Mouse (Mus musculus) stomach, embryonic 14.5 days (tissue): ENCODE measurements around the gene Ankrd54. TPM values are rescaled to one million over a fixed set of nuclear protein-coding genes. Genes with fewer than 3 reads are reported as not detected.
A peak's percentile ranks its signal among the peaks of the same experiment; 100 is the strongest.

Experiments used
- ATAC-seq: fragments of 200-750 bp; cut with Nextera tagmentation; 2 replicates; pipeline ENCODE4 v1.8.0; 2017; ENCODE audit warnings: low read depth, moderate TSS enrichment; ENCODE audit not compliant: insufficient number of reproducible peaks, insufficient read depth, low FRiP score
- H3K27ac ChIP-seq: fragments of 300-500 bp; sonication (generic); 2 replicates; pipeline ENCODE4 v1.5.1; 2014; ENCODE audit warnings: mild to moderate bottlenecking, low read length, moderate library complexity, mixed read lengths
- H3K27me3 ChIP-seq: fragments of 300-500 bp; sonication (generic); 2 replicates; pipeline ENCODE4 v1.6.1; 2014; ENCODE audit warnings: low read length, control low read depth, mixed read lengths; ENCODE audit not compliant: control insufficient read depth, insufficient read depth
- H3K36me3 ChIP-seq: fragments of 300-500 bp; sonication (generic); 2 replicates; pipeline ENCODE4 v1.6.1; 2014; ENCODE audit warnings: mild to moderate bottlenecking, control low read depth, low read length, moderate library complexity, mixed read lengths; ENCODE audit not compliant: control insufficient read depth, insufficient read depth
- H3K4me1 ChIP-seq: fragments of 300-500 bp; sonication (generic); 2 replicates; pipeline ENCODE4 v1.6.1; 2014; ENCODE audit warnings: low read length, control low read depth, mixed read lengths; ENCODE audit not compliant: control insufficient read depth, insufficient read depth
- H3K4me2 ChIP-seq: fragments of 300-500 bp; sonication (generic); replicated peaks from 2 replicates; pipeline ENCODE4 v1.6.1; 2014; ENCODE audit warnings: low read depth, low read length, control low read depth
- H3K4me3 ChIP-seq: fragments of 300-500 bp; sonication (generic); 2 replicates; pipeline ENCODE4 v1.5.1; 2014; ENCODE audit warnings: low read depth, low read length, control low read depth
- H3K9ac ChIP-seq: fragments of 300-500 bp; sonication (generic); replicated peaks from 2 replicates; pipeline ENCODE4 v1.6.1; 2014; ENCODE audit warnings: low read depth, mild to moderate bottlenecking, control low read depth, low read length, moderate library complexity, mixed read lengths
- H3K9me3 ChIP-seq: fragments of 300-500 bp; sonication (generic); 2 replicates; pipeline ENCODE4 v1.6.1; 2016; ENCODE audit warnings: low read depth, low read length, control low read depth; ENCODE audit not compliant: control insufficient read depth
- WGBS: fragments of 180-500 bp; shearing (Covaris S2); extraction: QIAGEN DNeasy Blood & Tissue Kit; methylation state at CpG from one replicate; pipeline ENCODE4 v1.1.7; 2014; 5-methylcytosine and 5-hydroxymethylcytosine counted together
- polyA plus RNA-seq: library from polyadenylated mRNA; unstranded; fragments of >200 nt; fragmentation: Nextera tagmentation; extraction: Ambion mirVana; gene quantifications from 2 replicates; pipeline ENCODE4 v1.2.1, GENCODE M21; 2014

Ankrd54 gene
- polyA plus RNA-seq, 1 experiment from 2014 or later = 44.1 TPM

DNA sequence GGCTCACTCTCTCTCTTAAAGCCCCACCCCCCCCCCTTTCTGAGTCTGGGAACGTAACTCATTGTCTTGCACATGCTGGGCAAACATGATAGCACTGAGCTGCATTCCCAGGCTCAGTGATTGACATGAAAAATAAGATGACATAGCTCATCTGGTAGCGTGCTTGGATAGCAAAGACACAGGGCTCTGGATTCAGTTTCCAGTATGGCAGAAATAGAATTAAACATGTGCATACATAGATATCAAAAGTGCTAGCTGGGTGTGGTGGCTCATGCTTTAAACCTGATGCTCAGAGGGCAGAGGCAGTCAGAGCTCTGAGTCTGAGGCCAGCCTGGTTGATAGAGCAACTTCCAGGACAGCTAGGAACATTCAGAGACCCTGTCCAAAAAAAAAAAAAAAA lies 43.1 kb upstream of the Ankrd54 start:
- ATAC-seq = no peak
- Histone ChIP-seq H3K4me3 (no peak overlapping the region), H3K4me2 (no peak overlapping the region), H3K27ac (no peak overlapping the region), H3K4me1 (peaks cover 15% of the 10 kb centered on the region; the same call in 1 of the 2 replicates), H3K36me3 (no peaks in the 10 kb centered on the region; the same call in 1 of the 2 replicates), H3K9me3 (no peaks in the 10 kb centered on the region), H3K27me3 (no peaks in the 10 kb centered on the region), H3K9ac (no peak overlapping the region)
- WGBS = 46% methylated on average over 2 of the region's 2 CpGs

DNA sequence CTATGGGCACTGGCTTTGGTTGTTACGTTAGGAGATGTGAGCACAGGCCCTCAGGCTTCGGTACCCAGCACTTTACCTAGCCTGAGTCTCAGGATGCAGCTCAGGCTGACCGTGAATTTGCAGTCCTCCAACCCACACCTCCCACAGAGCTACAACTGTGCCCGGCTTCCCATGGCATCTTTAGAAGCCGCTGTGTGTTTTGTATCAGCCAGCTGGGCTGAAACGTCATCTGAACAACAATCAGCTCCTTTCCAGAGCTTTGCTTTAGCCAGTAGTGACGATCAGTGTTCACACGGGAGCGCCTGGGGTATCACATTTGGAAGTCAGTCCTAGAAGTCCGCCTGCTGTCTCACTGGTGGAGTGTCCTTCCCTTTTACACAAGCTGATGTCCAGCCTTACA lies 40.6 kb upstream of the Ankrd54 start:
- WGBS = 74% methylated on average over 10 of the region's 10 CpGs
- Histone ChIP-seq H3K9ac (no peak overlapping the region), H3K4me3 (no peak overlapping the region), H3K36me3 (no peaks in the 10 kb centered on the region), H3K27me3 (no peaks in the 10 kb centered on the region), H3K4me1 (peaks cover 10% of the 10 kb centered on the region; the same call in 1 of the 2 replicates), H3K4me2 (no peak overlapping the region), H3K9me3 (no peaks in the 10 kb centered on the region), H3K27ac (no peak overlapping the region)
- no peak for ATAC-seq

DNA sequence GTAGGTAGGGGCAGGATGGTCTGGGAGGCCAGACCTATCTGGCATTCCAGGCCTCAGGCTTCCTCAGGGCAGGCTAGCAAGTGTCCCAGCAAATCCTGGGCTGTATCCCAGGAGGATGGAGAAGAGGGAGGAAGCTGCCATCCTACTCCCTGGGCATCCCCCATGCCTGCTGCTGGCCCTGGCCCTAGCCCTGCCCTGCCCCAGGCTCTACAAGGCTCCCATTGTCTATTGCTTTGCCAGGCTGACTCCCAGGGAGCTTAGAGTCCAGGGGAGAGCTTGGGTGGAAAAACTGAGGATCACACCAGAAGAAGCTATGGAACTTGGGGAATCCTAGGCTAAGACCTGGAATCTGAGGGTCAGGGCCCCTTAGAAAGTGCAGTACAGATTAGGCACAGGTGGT lies 38.8 kb upstream of the Ankrd54 start:
- Histone ChIP-seq H3K4me2 (no peak overlapping the region), H3K27me3 (no peaks in the 10 kb centered on the region), H3K4me1 (peaks cover 17% of the 10 kb centered on the region), H3K27ac (no peak overlapping the region), H3K4me3 (no peak overlapping the region), H3K9ac (0 out of 2 replicates have a peak overlapping the region, but pooled peaks have one; percentile 10), H3K36me3 (no peaks in the 10 kb centered on the region), H3K9me3 (no peaks in the 10 kb centered on the region)
- ATAC-seq = no peak

DNA sequence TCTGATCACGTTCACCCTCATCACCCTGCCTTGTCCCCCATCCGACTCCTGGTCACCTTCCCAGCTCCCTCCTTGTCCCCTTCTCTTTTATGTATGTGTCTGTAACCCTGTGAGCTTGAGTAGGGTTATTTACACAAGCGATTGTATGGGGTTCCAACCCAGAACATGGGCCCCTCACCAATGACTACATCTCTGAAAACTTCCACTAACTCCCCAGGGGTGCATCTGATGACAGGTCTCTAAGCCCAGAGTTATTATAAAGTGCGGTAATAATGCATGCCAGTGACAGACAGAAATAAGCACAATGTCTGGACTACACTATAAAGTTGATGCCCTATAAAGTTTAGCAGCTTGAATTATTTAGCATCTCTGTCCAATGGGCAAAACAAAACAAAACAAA lies 37.7 kb upstream of the Ankrd54 start:
- Histone ChIP-seq H3K4me2 (no peak overlapping the region), H3K27me3 (no peaks in the 10 kb centered on the region), H3K4me1 (peaks cover 17% of the 10 kb centered on the region), H3K9ac (no peak overlapping the region), H3K27ac (no peak overlapping the region), H3K9me3 (no peaks in the 10 kb centered on the region), H3K36me3 (peaks cover 8% of the 10 kb centered on the region), H3K4me3 (no peak overlapping the region)
- ATAC-seq = no peak
- WGBS = 65% methylated on average over 4 of the region's 4 CpGs

DNA sequence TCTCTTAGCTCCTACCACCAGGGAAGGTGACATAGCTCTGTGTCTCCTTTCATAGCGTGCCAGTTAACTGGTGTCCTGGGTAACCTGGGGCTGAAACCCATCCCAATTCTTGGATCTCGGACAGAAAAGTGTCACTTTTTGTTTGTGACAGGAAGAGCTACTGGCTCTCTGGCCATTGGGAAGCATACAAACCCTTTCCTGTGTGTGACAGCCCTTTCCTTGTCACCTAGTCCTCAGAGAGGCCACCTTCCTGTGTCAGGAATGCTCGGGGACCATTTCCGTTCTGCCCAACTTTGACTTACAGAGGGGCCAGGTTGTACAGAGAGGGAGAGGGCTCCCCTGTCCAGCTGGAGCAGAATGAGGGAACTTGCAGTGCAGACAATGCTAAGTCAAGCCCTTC lies 36.8 kb upstream of the Ankrd54 start:
- H3K36me3 ChIP-seq = peaks cover 10% of the 10 kb centered on the region
- H3K4me1 ChIP-seq = peaks cover 17% of the 10 kb centered on the region
- ATAC-seq = no peak
- WGBS = 68% methylated on average over 4 of the region's 4 CpGs
- H3K4me2 ChIP-seq = no peak overlapping the region
- no peaks in the 10 kb centered on the region for H3K27me3 ChIP-seq
- no peak overlapping the region for H3K9ac ChIP-seq
- H3K9me3 ChIP-seq = no peaks in the 10 kb centered on the region
- no peak overlapping the region; the same call in 1 of the 2 replicates for H3K27ac ChIP-seq
- H3K4me3 ChIP-seq = no peak overlapping the region

DNA sequence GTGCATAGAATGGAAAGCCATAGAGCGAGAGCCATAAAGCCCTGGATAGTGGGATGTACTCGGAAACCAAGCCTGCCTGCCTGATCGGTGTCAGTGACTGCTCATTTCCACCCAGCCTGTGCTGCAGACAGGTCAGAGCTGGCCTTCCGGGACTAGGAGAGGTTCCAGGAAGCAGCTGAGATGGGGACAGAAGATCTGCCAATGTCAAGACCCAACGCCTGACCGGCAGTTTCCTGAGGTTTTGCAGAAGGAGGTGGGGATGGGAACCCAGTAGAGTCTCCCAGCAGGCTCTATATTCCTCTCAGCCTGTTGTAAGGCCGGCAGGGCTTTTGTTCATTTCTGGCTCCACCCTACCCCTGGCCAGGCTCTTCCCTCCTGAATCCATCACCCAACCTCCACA lies 36.2 kb upstream of the Ankrd54 start:
- Histone ChIP-seq H3K9me3 (no peaks in the 10 kb centered on the region), H3K4me1 (peaks cover 17% of the 10 kb centered on the region), H3K4me2 (no peak overlapping the region), H3K9ac (no peak overlapping the region), H3K4me3 (no peak overlapping the region), H3K36me3 (peaks cover 16% of the 10 kb centered on the region), H3K27ac (peak overlapping the region; percentile 84; the same call in 1 of the 2 replicates), H3K27me3 (no peaks in the 10 kb centered on the region)
- 59% methylated on average over 7 of the region's 7 CpGs for WGBS
- no peak for ATAC-seq

DNA sequence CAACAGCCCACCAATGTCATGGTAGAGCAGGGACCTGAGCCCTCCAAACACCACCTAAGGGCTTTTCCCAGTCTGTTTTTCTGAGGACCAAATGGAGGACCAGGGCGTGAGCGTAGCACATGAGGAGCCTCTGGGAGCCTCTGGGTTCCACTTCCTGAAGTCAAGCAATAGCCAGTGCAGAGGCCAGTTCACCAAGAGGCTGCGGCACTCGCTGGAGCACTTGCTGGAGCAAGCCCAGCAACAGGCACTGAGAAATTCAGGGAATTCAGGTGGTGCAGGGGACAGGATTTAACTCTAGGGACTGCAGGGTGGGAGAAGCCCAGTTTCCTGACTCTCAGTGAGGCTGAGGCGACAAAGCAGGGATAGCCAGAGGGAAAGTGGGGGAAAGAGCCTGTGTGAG lies 35.5 kb upstream of the Ankrd54 start:
- H3K4me1 ChIP-seq = peaks cover 17% of the 10 kb centered on the region
- 51% methylated on average over 5 of the region's 5 CpGs for WGBS
- H3K27me3 ChIP-seq = no peaks in the 10 kb centered on the region
- no peak for ATAC-seq
- H3K4me2 ChIP-seq = no peak overlapping the region
- H3K9ac ChIP-seq = no peak overlapping the region
- H3K36me3 ChIP-seq = peaks cover 22% of the 10 kb centered on the region
- no peak overlapping the region for H3K4me3 ChIP-seq
- peak overlapping the region; percentile 84 for H3K27ac ChIP-seq
- H3K9me3 ChIP-seq = no peaks in the 10 kb centered on the region

DNA sequence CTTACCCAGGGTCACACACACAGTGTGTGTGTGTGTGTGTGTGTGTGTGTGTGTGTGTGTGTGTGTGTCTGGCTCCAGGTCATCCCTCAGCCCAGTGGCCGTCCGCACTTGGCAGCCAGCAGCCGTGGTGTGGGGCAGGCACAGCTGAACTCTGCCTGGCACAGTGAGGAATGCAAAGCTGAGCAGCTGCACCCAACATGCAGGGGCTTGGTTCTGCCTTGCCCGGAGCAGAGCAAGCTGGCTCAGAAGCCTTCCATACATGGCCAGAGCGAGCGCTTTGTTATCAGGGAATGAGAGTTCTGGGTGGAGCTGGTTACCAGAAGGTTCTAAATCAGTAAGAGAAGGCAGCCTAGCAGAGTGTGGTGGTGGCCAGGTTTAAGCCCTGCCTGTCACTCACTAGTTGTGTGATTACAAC lies 34.9 kb upstream of the Ankrd54 start:
- H3K36me3 ChIP-seq = peaks cover 25% of the 10 kb centered on the region
- H3K9me3 ChIP-seq = no peaks in the 10 kb centered on the region
- peak overlapping the region; percentile 84 for H3K27ac ChIP-seq
- WGBS = 17% methylated on average over 6 of the region's 6 CpGs
- peak overlapping the region; percentile 17; the same call in 1 of the 2 replicates for H3K4me2 ChIP-seq
- H3K9ac ChIP-seq = no peak overlapping the region
- H3K4me1 ChIP-seq = peaks cover 17% of the 10 kb centered on the region
- peak; percentile 77 for ATAC-seq
- H3K27me3 ChIP-seq = no peaks in the 10 kb centered on the region
- H3K4me3 ChIP-seq = no peak overlapping the region

DNA sequence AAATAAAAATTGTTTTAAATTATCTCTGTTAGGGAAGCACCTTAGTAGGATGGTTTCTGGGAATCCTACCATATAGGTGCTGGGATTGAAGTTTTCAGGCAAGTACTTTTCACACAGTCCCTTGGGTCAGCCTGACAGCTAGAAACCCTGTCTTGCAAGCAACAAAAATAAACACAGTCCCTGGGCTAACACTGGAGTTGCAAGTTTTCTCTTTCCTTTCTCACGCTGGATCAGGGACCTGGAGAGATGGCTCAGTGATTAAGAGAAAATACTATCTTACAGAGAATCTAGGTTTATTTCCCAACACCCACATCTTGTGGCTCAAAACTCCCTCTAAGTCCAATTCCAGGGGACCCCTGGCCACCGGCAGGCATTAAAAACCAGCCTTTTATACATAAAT lies 34.4 kb upstream of the Ankrd54 start:
- no peaks in the 10 kb centered on the region for H3K27me3 ChIP-seq
- H3K27ac ChIP-seq = peak overlapping the region; percentile 84
- no peaks in the 10 kb centered on the region for H3K9me3 ChIP-seq
- H3K4me1 ChIP-seq = peaks cover 17% of the 10 kb centered on the region
- peaks cover 28% of the 10 kb centered on the region for H3K36me3 ChIP-seq
- ATAC-seq = no peak
- no peak overlapping the region for H3K9ac ChIP-seq
- H3K4me3 ChIP-seq = no peak overlapping the region
- H3K4me2 ChIP-seq = peak overlapping the region; percentile 17; the same call in 1 of the 2 replicates
- WGBS = 14% methylated on average over 2 of the region's 2 CpGs
